Mouse (Mus musculus) hindbrain, embryonic 11.5 days (tissue): ENCODE results near the gene Mas1. TPM values are rescaled to one million over a fixed set of nuclear protein-coding genes. Genes with fewer than 3 reads are reported as not detected.

Experiments
- ATAC-seq: fragments of 200-750 bp; cut with Nextera tagmentation; 2 replicates; pipeline ENCODE4 v1.8.0; 2017; ENCODE audit warnings: mild to moderate bottlenecking, moderate TSS enrichment, moderate library complexity; ENCODE audit not compliant: low FRiP score
- DNase-seq: peaks from one replicate; pipeline ENCODE4 v3.0.0-alpha.2; 2015; ENCODE audit warnings: low spot score
- H3K27ac ChIP-seq: fragments of 300-500 bp; sonication (generic); 2 replicates; pipeline ENCODE4 v1.5.1; 2014; ENCODE audit warnings: mild to moderate bottlenecking, low read depth, low read length
- H3K27me3 ChIP-seq: fragments of 300-500 bp; sonication (generic); 2 replicates; pipeline ENCODE4 v1.6.1; 2014; ENCODE audit warnings: mild to moderate bottlenecking, low read length, moderate library complexity, mixed read lengths; ENCODE audit not compliant: control insufficient read depth, insufficient read depth
- H3K36me3 ChIP-seq: fragments of 300-500 bp; sonication (generic); 2 replicates; pipeline ENCODE4 v1.6.1; 2014; ENCODE audit warnings: mild to moderate bottlenecking, low read length, moderate library complexity, mixed read lengths; ENCODE audit not compliant: control insufficient read depth, insufficient read depth
- H3K4me1 ChIP-seq: fragments of 300-500 bp; sonication (generic); replicated peaks from 2 replicates; pipeline ENCODE4 v1.6.1; 2014; ENCODE audit warnings: low read length, mixed read lengths; ENCODE audit not compliant: control insufficient read depth, insufficient read depth
- H3K4me2 ChIP-seq: fragments of 300-500 bp; sonication (generic); replicated peaks from 2 replicates; pipeline ENCODE4 v1.6.1; 2014; ENCODE audit warnings: mild to moderate bottlenecking, low read depth, low read length
- H3K4me3 ChIP-seq: fragments of 300-500 bp; sonication (generic); 2 replicates; pipeline ENCODE4 v1.5.1; 2014; ENCODE audit warnings: low read depth, low read length
- H3K9ac ChIP-seq: fragments of 300-500 bp; sonication (generic); 2 replicates; pipeline ENCODE4 v1.6.1; 2014; ENCODE audit warnings: low read depth, low read length
- H3K9me3 ChIP-seq: fragments of 300-500 bp; sonication (generic); 2 replicates; pipeline ENCODE4 v1.6.1; 2016; ENCODE audit warnings: low read length; ENCODE audit not compliant: control insufficient read depth
- WGBS: fragments of 180-500 bp; shearing (Covaris S2); extraction: QIAGEN DNeasy Blood & Tissue Kit; methylation state at CpG from one replicate; pipeline ENCODE4 v1.1.7; 2014; 5-methylcytosine and 5-hydroxymethylcytosine counted together
- polyA plus RNA-seq: library from polyadenylated mRNA; unstranded; fragments of >200 nt; fragmentation: Nextera tagmentation; extraction: Ambion mirVana; gene quantifications from 2 replicates; pipeline ENCODE4 v1.2.1, GENCODE M21; 2014

Mas1 gene
- polyA plus RNA-seq, 1 experiment from 2014 or later, result 0.14 TPM

- Histone ChIP-seq H3K27ac (no peak overlapping the region), H3K9ac (no peak overlapping the region), H3K27me3 (no peaks in the 10 kb centered on the region), H3K9me3 (no peaks in the 10 kb centered on the region), H3K4me3 (no peak overlapping the region), H3K4me2 (no peak overlapping the region), H3K4me1 (no peaks in the 10 kb centered on the region), H3K36me3 (no peaks in the 10 kb centered on the region)
- WGBS, result 85% methylated on average over 5 of the region's 5 CpGs
- no peak for DNase-seq
- ATAC-seq, result no peak
Measured at GRCm38 (mm10) chr17:12830351-12830750, 37.6 kb downstream of the Mas1 start.

GRCm38 (mm10) chr17:12815885-12816284 lies 52.1 kb downstream of the Mas1 start:
- Histone ChIP-seq H3K27ac (no peak overlapping the region), H3K4me3 (no peak overlapping the region), H3K9ac (no peak overlapping the region), H3K9me3 (no peaks in the 10 kb centered on the region), H3K4me2 (no peak overlapping the region), H3K27me3 (no peaks in the 10 kb centered on the region), H3K36me3 (no peaks in the 10 kb centered on the region), H3K4me1 (no peaks in the 10 kb centered on the region)
- DNase-seq, result no peak
- 89% methylated on average over 4 of the region's 4 CpGs for WGBS
- no peak for ATAC-seq

- Histone ChIP-seq H3K4me1 (no peaks in the 10 kb centered on the region), H3K27me3 (no peaks in the 10 kb centered on the region), H3K9ac (no peak overlapping the region), H3K36me3 (no peaks in the 10 kb centered on the region), H3K4me3 (no peak overlapping the region), H3K4me2 (no peak overlapping the region), H3K27ac (no peak overlapping the region), H3K9me3 (no peaks in the 10 kb centered on the region)
- 91% methylated on average over 3 of the region's 3 CpGs for WGBS
- DNase-seq (no peak), ATAC-seq (no peak)
Measured at GRCm38 (mm10) chr17:12814502-12814901, 53.4 kb downstream of the Mas1 start.

- Histone ChIP-seq H3K9me3 (no peaks in the 10 kb centered on the region), H3K9ac (no peak overlapping the region), H3K36me3 (no peaks in the 10 kb centered on the region), H3K27me3 (no peaks in the 10 kb centered on the region), H3K27ac (no peak overlapping the region), H3K4me3 (no peak overlapping the region), H3K4me1 (no peaks in the 10 kb centered on the region), H3K4me2 (no peak overlapping the region)
- 100% methylated on average over 1 of the region's 1 CpGs for WGBS
- DNase-seq, result no peak
- ATAC-seq, result no peak
Measured at GRCm38 (mm10) chr17:12810973-12811303, 57.0 kb downstream of the Mas1 start.

- DNase-seq, result peak; percentile 87
- Histone ChIP-seq H3K27me3 (no peaks in the 10 kb centered on the region), H3K27ac (no peak overlapping the region), H3K4me1 (no peaks in the 10 kb centered on the region), H3K36me3 (no peaks in the 10 kb centered on the region), H3K9me3 (no peaks in the 10 kb centered on the region), H3K9ac (peak overlapping the region; percentile 28; the same call in 1 of the 2 replicates), H3K4me2 (no peak overlapping the region), H3K4me3 (no peak overlapping the region)
- 27% methylated on average over 14 of the region's 14 CpGs for WGBS
- ATAC-seq, result peak; percentile 88
Measured at GRCm38 (mm10) chr17:12810103-12810972, 57.6 kb downstream of the Mas1 start.

GRCm38 (mm10) chr17:12808851-12809250 lies 59.1 kb downstream of the Mas1 start:
- no peaks in the 10 kb centered on the region for H3K9me3 ChIP-seq
- no peak overlapping the region for H3K4me3 ChIP-seq
- no peak overlapping the region for H3K27ac ChIP-seq
- no peak overlapping the region for H3K9ac ChIP-seq
- H3K36me3 ChIP-seq, result no peaks in the 10 kb centered on the region
- H3K4me1 ChIP-seq, result no peaks in the 10 kb centered on the region
- 93% methylated on average over 6 of the region's 6 CpGs for WGBS
- DNase-seq, result no peak
- ATAC-seq, result no peak
- H3K27me3 ChIP-seq, result no peaks in the 10 kb centered on the region
- no peak overlapping the region for H3K4me2 ChIP-seq

GRCm38 (mm10) chr17:12804584-12805445 lies 63.1 kb downstream of the Mas1 start:
- DNase-seq (no peak), ATAC-seq (no peak)
- Histone ChIP-seq H3K27ac (no peak overlapping the region), H3K27me3 (no peaks in the 10 kb centered on the region), H3K9ac (no peak overlapping the region), H3K4me1 (no peaks in the 10 kb centered on the region), H3K9me3 (no peaks in the 10 kb centered on the region), H3K4me2 (no peak overlapping the region), H3K4me3 (no peak overlapping the region), H3K36me3 (no peaks in the 10 kb centered on the region)

GRCm38 (mm10) chr17:12801861-12802540 lies 65.9 kb downstream of the Mas1 start:
- Histone ChIP-seq H3K4me1 (no peaks in the 10 kb centered on the region), H3K9ac (no peak overlapping the region), H3K4me2 (no peak overlapping the region), H3K9me3 (no peaks in the 10 kb centered on the region), H3K27me3 (no peaks in the 10 kb centered on the region), H3K36me3 (no peaks in the 10 kb centered on the region), H3K4me3 (no peak overlapping the region), H3K27ac (no peak overlapping the region)
- ATAC-seq (no peak), DNase-seq (no peak)
- WGBS, result 51% methylated on average over 9 of the region's 9 CpGs
